Mouse (Mus musculus) embryonic fibroblast, embryonic 13.5 days (primary cell): Measurements from ENCODE around the gene Sptlc3.

Experiments used
- CTCF ChIP-seq: IDR thresholded peaks from 2 replicates; pipeline ENCODE4 v1.5.1; 2011; ENCODE audit warnings: mild to moderate bottlenecking, control low read depth, low read length, moderate library complexity, borderline replicate concordance; ENCODE audit not compliant: insufficient read depth
- POLR2A ChIP-seq: IDR thresholded peaks from 2 replicates; pipeline ENCODE4 v1.6.1; 2011; ENCODE audit warnings: low read depth, mild to moderate bottlenecking, control low read depth, low read length, moderate library complexity

GRCm38 (mm10) chr2:139682540-139682939, 188.8 kb downstream of the Sptlc3 start:
- no peak for TF ChIP-seq CTCF
- no peak for TF ChIP-seq POLR2A
